Mouse (Mus musculus) forelimb bud, embryonic 11.5 days (tissue): ENCODE data around the gene Stambp.

Experiments used
- DNase-seq: peaks from one replicate; pipeline ENCODE4 v3.0.0-alpha.2; 2012; ENCODE audit warnings: low read depth, low spot score

Stambp gene

GRCm38 (mm10) chr6:83568901-83569862, 3.3 kb downstream of the Stambp start:
- no peak for DNase-seq

- DNase-seq = no peak
Observed at GRCm38 (mm10) chr6:83555972-83556371, 16.6 kb downstream of the Stambp start.

- no peak for DNase-seq
Observed at GRCm38 (mm10) chr6:83548346-83548745, 24.2 kb downstream of the Stambp start.

GRCm38 (mm10) chr6:83545778-83546177, 26.8 kb downstream of the Stambp start:
- DNase-seq = no peak

GRCm38 (mm10) chr6:83541756-83542456, 30.6 kb downstream of the Stambp start:
- DNase-seq = no peak

- DNase-seq = peak; percentile 1
Observed at GRCm38 (mm10) chr6:83540017-83540416, 32.5 kb downstream of the Stambp start.

- no peak for DNase-seq
Observed at GRCm38 (mm10) chr6:83536795-83537059, 35.8 kb downstream of the Stambp start.

- no peak for DNase-seq
Observed at GRCm38 (mm10) chr6:83536028-83536794, 36.3 kb downstream of the Stambp start, which contains the start of gene Actg2. Actg2 (minus strand) TSS chr6:83536265.

- no peak for DNase-seq
Observed at GRCm38 (mm10) chr6:83532608-83533007, 39.9 kb downstream of the Stambp start.

- DNase-seq = no peak
Observed at GRCm38 (mm10) chr6:83523194-83523593, 49.3 kb downstream of the Stambp start.

GRCm38 (mm10) chr6:83521784-83522183, 50.7 kb downstream of the Stambp start:
- DNase-seq = no peak

- DNase-seq = no peak
Observed at GRCm38 (mm10) chr6:83518637-83519036, 53.9 kb downstream of the Stambp start.

GRCm38 (mm10) chr6:83515172-83515571, 57.4 kb downstream of the Stambp start:
- DNase-seq = no peak

- peak; percentile 58 for DNase-seq
Observed at GRCm38 (mm10) chr6:83512495-83512894, 60.0 kb downstream of the Stambp start.

GRCm38 (mm10) chr6:83510210-83510609, 62.3 kb downstream of the Stambp start:
- DNase-seq = no peak

- DNase-seq = no peak
Observed at GRCm38 (mm10) chr6:83509442-83509841, 63.1 kb downstream of the Stambp start.

- no peak for DNase-seq
Observed at GRCm38 (mm10) chr6:83507168-83507546, 65.4 kb downstream of the Stambp start.

GRCm38 (mm10) chr6:83506258-83507167, 66.0 kb downstream of the Stambp start, which contains the start of gene Dguok:
Dguok (minus strand) TSS chr6:83506969.
- peak; percentile 99 for DNase-seq

GRCm38 (mm10) chr6:83505554-83505953, 67.0 kb downstream of the Stambp start:
- DNase-seq = no peak

- DNase-seq = no peak
Observed at GRCm38 (mm10) chr6:83503361-83503760, 69.2 kb downstream of the Stambp start.

GRCm38 (mm10) chr6:83502656-83503055, 69.9 kb downstream of the Stambp start:
- DNase-seq = no peak
